Mouse (Mus musculus) monocyte, adult 5-6 weeks (primary cell): ENCODE results near the gene Hacd2. TPM values are rescaled to one million over a fixed set of nuclear protein-coding genes. Genes with fewer than 3 reads are reported as not detected.

Source experiments
- ATAC-seq: fragments of 153-309, 156-312 bp; replicated peaks from 2 replicates; pipeline ENCODE4 v1.8.0; 2017; ENCODE audit warnings: mild to moderate bottlenecking; ENCODE audit not compliant: low TSS enrichment, insufficient number of reproducible peaks, severe bottlenecking, poor library complexity, low FRiP score
- total RNA-seq: library from RNA; stranded (forward); fragments of 200-1000, 200-491, 200-594 nt; gene quantifications from 3 replicates; pipeline ENCODE4 v1.2.3, GENCODE M21; 2017

Gene Hacd2
- total RNA-seq, 1 experiment from 2014 or later = 5.0 TPM

GRCm38 (mm10) chr16:35000923-35001560 is 21.2 kb upstream of the Hacd2 start:
- no peak for ATAC-seq

DNA sequence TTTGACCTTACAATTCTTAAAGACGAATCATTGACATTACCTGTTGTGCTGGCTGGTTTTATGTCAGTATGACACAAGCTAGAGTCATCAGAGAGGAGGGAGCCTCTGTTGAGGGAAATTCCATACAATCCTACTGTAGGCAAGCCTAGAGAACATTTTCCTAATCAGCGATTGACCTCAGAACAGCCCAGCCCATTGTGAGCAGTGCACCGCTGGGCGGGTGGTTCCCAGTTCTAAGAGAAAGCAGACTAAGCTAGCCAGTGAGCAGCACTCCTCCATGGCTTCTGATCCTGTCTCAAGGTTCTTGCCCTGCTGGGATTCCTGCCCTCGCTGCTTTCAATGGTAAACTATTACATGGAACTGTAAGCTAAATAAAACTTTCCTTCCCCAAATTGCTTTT is 17.9 kb upstream of the Hacd2 start:
- ATAC-seq = no peak

GRCm38 (mm10) chr16:35004756-35005155 is 17.5 kb upstream of the Hacd2 start:
- no peak for ATAC-seq

DNA sequence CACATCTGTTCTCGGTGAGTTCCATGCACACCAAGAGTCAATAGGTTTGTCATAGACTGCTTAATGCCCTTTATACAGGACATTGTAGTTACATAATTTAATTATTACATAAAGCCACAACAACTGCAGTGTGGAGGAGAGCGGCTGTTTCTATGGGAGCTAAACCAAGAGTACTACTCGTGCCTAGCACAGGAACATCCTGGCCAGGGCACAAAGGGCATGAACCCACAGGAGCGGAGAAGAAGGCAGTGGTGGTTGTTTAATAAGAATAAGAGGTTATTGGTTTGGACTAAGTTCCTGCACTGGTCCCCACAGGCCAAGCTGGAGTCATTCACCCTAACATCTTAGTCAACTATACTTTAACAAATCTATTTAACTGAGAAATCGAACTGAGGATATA is 16.0 kb upstream of the Hacd2 start:
- ATAC-seq = no peak

DNA sequence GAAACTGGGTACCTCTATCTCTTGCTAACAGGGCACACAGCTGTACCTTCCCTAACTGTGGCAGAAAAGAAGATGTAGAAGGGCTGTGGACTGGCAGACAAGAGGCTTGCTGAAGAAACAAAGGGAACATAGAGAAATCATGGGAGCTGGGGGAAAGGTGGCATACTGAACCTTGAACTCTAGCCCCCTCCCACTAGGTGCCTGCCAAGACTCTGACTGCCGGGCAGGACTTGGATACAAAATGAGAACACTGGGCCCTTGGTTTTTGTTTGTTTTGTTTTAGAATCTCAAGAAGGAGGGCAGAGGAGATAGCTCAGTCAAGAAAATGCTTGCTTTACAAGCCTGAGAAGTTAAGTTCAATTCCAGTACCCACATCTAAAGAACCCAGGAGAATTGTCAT is 14.9 kb upstream of the Hacd2 start:
- no peak for ATAC-seq

GRCm38 (mm10) chr16:35008447-35008846 is 13.8 kb upstream of the Hacd2 start:
- ATAC-seq = no peak

- no peak for ATAC-seq
Measured at GRCm38 (mm10) chr16:35013501-35013900, 8.7 kb upstream of the Hacd2 start.

GRCm38 (mm10) chr16:35016491-35016890 is 5.7 kb upstream of the Hacd2 start:
- no peak for ATAC-seq

DNA sequence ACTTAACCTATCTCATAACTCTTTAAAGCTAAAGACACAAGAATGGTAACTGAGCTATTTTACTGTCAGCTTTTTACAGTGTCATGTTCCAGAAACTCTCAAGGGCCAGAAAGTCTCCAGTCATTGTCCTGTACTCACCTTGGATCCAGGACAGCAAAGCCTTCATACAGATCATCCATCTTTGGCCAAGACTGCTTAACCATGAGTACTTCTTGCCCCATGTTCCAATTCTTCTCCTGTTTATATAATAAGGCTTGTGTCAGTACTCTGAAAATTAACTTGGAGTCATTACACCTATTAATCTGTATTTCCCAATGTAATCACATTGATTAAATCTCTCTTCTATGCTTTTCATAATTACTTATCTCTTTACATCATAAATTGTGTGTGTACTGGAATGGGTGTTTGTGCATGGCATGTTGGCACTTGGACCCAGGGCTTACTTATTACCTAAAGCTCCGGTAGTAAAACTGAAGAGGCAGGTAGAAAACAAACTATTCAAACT is 3.7 kb upstream of the Hacd2 start:
- ATAC-seq = no peak

DNA sequence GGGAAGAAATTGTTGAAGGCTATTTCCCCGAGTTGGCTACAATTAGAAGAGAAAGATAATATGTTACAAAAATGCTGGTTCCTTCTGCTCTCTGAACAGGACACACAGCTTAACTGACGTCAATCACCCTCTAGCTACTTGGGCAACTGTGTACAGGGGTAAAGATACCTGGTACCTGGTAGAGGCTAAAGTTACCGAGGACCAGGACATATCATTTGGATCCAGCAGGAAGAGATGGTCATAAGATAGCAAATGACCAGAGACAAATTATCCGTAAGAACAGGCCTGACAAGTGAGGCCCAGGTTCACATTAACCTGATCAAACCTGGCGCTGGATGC is 356 bp upstream of the Hacd2 start:
- no peak for ATAC-seq

- no peak for ATAC-seq
Measured at GRCm38 (mm10) chr16:35023138-35023735, 1.0 kb downstream of the Hacd2 start.

DNA sequence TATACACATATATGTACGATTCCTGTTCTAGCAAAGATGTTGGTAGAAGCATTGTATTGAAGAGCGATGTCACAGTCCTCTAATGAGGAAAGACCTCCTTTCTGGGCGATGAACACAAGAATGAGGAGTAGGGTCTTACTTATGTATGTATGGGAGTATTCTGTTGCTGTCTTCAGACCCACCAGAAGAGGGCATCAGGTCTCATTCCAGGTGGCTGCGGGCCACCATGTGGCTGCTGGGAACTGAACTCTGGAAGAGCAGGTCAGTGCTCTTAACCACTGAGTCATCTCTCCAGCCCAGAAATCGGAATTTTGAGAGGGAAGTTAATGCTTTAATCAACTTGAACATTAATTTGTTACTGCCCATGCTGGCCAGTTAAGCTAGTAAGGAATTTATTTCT is 2.1 kb downstream of the Hacd2 start:
- no peak for ATAC-seq

DNA sequence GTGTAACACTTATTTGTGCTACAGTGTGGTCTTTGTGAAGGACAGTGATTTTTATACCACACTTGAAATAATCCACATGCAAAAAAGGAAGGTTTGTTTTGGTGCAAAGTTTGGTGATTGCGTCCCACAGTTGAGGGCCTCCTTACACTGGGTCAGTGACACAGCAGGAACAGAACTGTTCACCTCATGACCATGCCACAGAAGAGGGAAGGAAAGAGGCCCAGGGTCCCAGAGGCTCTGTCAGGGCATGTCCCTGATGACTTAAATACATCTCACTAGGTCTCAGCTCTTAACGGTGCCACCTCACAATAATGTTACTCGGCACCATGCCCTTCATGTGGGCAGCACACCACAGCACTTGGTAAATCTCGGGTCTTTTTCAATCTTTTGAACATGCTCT is 3.1 kb downstream of the Hacd2 start:
- no peak for ATAC-seq

DNA sequence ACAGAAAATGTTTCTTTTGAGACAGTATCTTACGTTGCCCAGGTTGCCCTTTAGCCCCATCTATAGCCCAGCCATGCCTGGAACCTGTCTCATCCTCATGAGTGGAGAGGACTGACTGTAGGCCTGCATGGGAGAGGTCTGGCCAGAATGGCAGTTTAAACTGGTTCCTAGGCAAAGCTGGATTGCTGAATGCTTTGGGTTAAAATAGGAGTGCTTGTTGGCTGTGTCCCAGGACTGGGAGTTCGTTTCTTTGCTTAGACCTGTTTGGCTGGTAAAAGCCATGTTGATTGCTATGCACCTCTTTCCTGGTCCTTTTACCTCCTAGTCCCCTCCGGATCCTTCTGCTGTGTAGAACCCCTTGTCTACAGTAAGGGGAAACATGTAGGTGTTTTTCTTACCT is 11.0 kb downstream of the Hacd2 start:
- no peak for ATAC-seq

GRCm38 (mm10) chr16:35033809-35034577 is 11.8 kb downstream of the Hacd2 start:
- ATAC-seq = no peak

- ATAC-seq = no peak
Measured at GRCm38 (mm10) chr16:35034971-35035370, 12.7 kb downstream of the Hacd2 start.

GRCm38 (mm10) chr16:35036754-35037153 is 14.5 kb downstream of the Hacd2 start:
- no peak for ATAC-seq

DNA sequence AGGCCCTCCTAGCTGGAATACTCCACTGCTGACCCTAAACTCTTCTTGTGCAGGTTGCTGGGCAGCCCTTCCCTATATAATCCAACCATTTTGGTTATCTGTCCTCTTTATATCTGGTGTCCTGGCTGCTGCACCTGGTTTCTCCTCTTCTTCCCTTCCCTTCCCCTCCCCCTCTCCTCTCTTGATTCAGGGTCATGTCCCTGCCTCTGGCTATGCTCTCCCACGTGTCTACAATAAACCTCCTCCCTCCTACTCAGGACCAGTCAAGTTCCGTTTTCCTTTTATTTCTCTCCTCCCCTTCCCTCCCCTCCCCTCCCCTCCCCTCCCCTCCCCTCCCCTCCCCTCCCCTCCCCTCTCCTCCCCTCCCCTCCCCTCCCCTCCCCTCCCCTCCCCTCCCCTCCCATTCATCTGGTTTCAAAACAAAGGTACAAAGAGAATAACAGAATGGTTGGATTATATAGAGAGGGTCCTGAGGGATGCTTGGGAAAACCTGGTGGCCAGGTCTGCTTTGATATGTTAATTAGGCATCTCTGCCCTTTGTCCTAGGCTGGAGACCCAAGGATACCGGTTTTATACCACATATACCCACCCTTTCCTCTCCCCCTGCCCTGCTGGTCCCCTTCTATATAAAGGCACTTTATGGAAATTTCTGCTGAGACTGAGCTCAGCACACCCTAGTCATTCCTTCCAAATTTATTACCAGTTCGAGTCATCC is 16.3 kb downstream of the Hacd2 start:
- no peak for ATAC-seq

GRCm38 (mm10) chr16:35040154-35040553 is 17.9 kb downstream of the Hacd2 start:
- no peak for ATAC-seq
